Mouse (Mus musculus) neural tube, embryonic 15.5 days (tissue): ENCODE measurements around the gene C4b. TPM values are rescaled to one million over a fixed set of nuclear protein-coding genes. Genes with fewer than 3 reads are reported as not detected.

ENCODE experiments used
- ATAC-seq: fragments of 200-750 bp; cut with Nextera tagmentation; 2 replicates; pipeline ENCODE4 v1.8.0; 2017; ENCODE audit warnings: mild to moderate bottlenecking, moderate TSS enrichment, moderate library complexity; ENCODE audit not compliant: low FRiP score
- H3K27ac ChIP-seq: fragments of 300-500 bp; sonication (generic); replicated peaks from 2 replicates; pipeline ENCODE4 v1.5.1; 2015; ENCODE audit warnings: mild to moderate bottlenecking, inconsistent platforms
- H3K27me3 ChIP-seq: fragments of 300-500 bp; sonication (generic); replicated peaks from 2 replicates; pipeline ENCODE4 v1.6.1; 2015; ENCODE audit warnings: inconsistent platforms
- H3K36me3 ChIP-seq: fragments of 300-500 bp; sonication (generic); 2 replicates; pipeline ENCODE4 v1.6.1; 2015; ENCODE audit warnings: inconsistent platforms
- H3K4me1 ChIP-seq: fragments of 300-500 bp; sonication (generic); 2 replicates; pipeline ENCODE4 v1.6.1; 2015; ENCODE audit warnings: inconsistent platforms
- H3K4me2 ChIP-seq: fragments of 300-500 bp; sonication (generic); 2 replicates; pipeline ENCODE4 v1.6.1; 2015; ENCODE audit warnings: inconsistent platforms, mild to moderate bottlenecking, moderate library complexity
- H3K4me3 ChIP-seq: fragments of 300-500 bp; sonication (generic); replicated peaks from 2 replicates; pipeline ENCODE4 v1.5.1; 2015; ENCODE audit warnings: mild to moderate bottlenecking, inconsistent platforms
- H3K9ac ChIP-seq: fragments of 300-500 bp; sonication (generic); replicated peaks from 2 replicates; pipeline ENCODE4 v1.6.1; 2015; ENCODE audit warnings: mild to moderate bottlenecking, inconsistent platforms
- H3K9me3 ChIP-seq: fragments of 300-500 bp; sonication (generic); replicated peaks from 2 replicates; pipeline ENCODE4 v1.6.1; 2016; ENCODE audit warnings: inconsistent platforms
- WGBS: fragments of 180-500 bp; shearing (Covaris S2); methylation state at CpG from one replicate; pipeline ENCODE4 v1.1.7; 2015; ENCODE audit warnings: mixed read lengths; 5-methylcytosine and 5-hydroxymethylcytosine counted together
- microRNA-seq: library from miRNA; unstranded; fragments of <30 nt; microRNA quantifications from one replicate; pipeline ENCODE4, GENCODE M21; 2017
- polyA plus RNA-seq: library from polyadenylated mRNA; unstranded; fragments of >200 nt; fragmentation: Nextera tagmentation; extraction: Ambion mirVana; gene quantifications from 2 replicates; pipeline ENCODE4 v1.2.1, GENCODE M21; 2015

The C4b gene
- polyA plus RNA-seq, 1 experiment from 2014 or later: 0.27 TPM

DNA sequence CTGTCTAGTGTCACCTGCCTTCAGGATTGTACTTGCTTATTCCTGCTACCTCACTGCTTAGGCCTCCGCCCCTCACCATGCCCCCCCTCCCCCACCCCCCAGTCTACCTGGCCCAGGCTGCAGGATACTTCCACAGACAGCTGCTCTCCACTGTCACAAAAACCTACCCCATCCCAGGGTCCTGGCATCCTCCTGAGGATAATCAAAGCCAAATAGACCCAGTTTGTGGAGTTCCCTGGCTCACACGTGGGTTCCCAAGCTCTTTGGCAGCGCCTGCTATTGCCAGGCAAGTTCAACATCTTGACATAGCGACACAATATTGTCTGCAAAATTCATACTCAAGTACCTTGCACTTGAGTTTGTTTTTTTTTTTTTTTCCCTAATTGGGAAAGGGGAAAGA, 63.1 kb downstream of the C4b start:
- Histone ChIP-seq H3K9me3 (no peaks in the 10 kb centered on the region), H3K9ac (no peak overlapping the region), H3K4me2 (no peak overlapping the region), H3K27ac (no peak overlapping the region), H3K36me3 (no peaks in the 10 kb centered on the region), H3K27me3 (peaks cover 24% of the 10 kb centered on the region; the same call in 1 of the 2 replicates), H3K4me1 (peaks cover 10% of the 10 kb centered on the region; the same call in 1 of the 2 replicates), H3K4me3 (no peak overlapping the region)
- ATAC-seq: no peak
- WGBS: 88% methylated on average over 4 of the region's 4 CpGs

GRCm38 (mm10) chr17:34680191-34680590, 63.5 kb downstream of the C4b start:
- no peak overlapping the region for H3K4me2 ChIP-seq
- WGBS: 84% methylated on average over 26 of the region's 26 CpGs
- no peaks in the 10 kb centered on the region for H3K36me3 ChIP-seq
- no peak overlapping the region for H3K4me3 ChIP-seq
- no peak for ATAC-seq
- H3K27me3 ChIP-seq: peaks cover 28% of the 10 kb centered on the region; the same call in 1 of the 2 replicates
- H3K9ac ChIP-seq: no peak overlapping the region
- no peaks in the 10 kb centered on the region for H3K9me3 ChIP-seq
- peaks cover 5% of the 10 kb centered on the region; the same call in 1 of the 2 replicates for H3K4me1 ChIP-seq
- no peak overlapping the region for H3K27ac ChIP-seq

Small RNA genes lying within 50 kb of the gene (microRNA-seq; reads per million reads assigned to microRNA genes)
- not detected for gene Gm27471

Other genes with a start within 250 kb of the C4b start
- gene Btnl6, start 226.5 kb downstream of the C4b start, polyA plus RNA-seq: not detected in 2 replicates
- 8.0 and 8.5 TPM in 2 replicates for gene Notch4, start 179.6 kb downstream of the C4b start, polyA plus RNA-seq
- gene Gpsm3, start 154.1 kb downstream of the C4b start, polyA plus RNA-seq: 3.8 and 14.5 TPM in 2 replicates
- gene Pbx2, start 152.6 kb downstream of the C4b start, polyA plus RNA-seq: 8.2 and 10.3 TPM in 2 replicates
- 1.0 and 1.4 TPM in 2 replicates for gene Ager, start 146.0 kb downstream of the C4b start, polyA plus RNA-seq
- gene Rnf5, start 140.2 kb downstream of the C4b start, polyA plus RNA-seq: 256 and 280 TPM in 2 replicates
- 109 and 133 TPM in 2 replicates for gene Agpat1, start 139.6 kb downstream of the C4b start, polyA plus RNA-seq
- 12.3 and 14.9 TPM in 2 replicates for gene Egfl8, start 127.9 kb downstream of the C4b start, polyA plus RNA-seq
- gene Ppt2, start 115.4 kb downstream of the C4b start, polyA plus RNA-seq: 20.1 and 21.3 TPM in 2 replicates
- 6.3 and 7.3 TPM in 2 replicates for gene Prrt1, start 114.3 kb downstream of the C4b start, polyA plus RNA-seq
- gene Fkbpl, start 99.1 kb downstream of the C4b start, polyA plus RNA-seq: 14.9 and 15.8 TPM in 2 replicates
- gene Atf6b, start 96.7 kb downstream of the C4b start, polyA plus RNA-seq: 109 and 112 TPM in 2 replicates
- 0.50 and 0.64 TPM in 2 replicates for gene Tnxb, start 73.3 kb downstream of the C4b start, polyA plus RNA-seq
- not detected in 2 replicates for gene Cyp21a1, start 60.7 kb upstream of the C4b start, polyA plus RNA-seq
- gene Stk19, start 93.1 kb upstream of the C4b start, polyA plus RNA-seq: 40.0 and 41.6 TPM in 2 replicates
- gene Dxo, start 93.1 kb upstream of the C4b start, polyA plus RNA-seq: 58.9 and 64.8 TPM in 2 replicates
- 56.6 and 57.4 TPM in 2 replicates for gene Skiv2l, start 106.3 kb upstream of the C4b start, polyA plus RNA-seq
- gene Nelfe, start 106.5 kb upstream of the C4b start, polyA plus RNA-seq: 77.4 and 77.8 TPM in 2 replicates
- 2.4 and 5.9 TPM in 2 replicates for gene Cfb, start 118.6 kb upstream of the C4b start, polyA plus RNA-seq
- gene Zbtb12, start 135.6 kb upstream of the C4b start, polyA plus RNA-seq: 9.6 and 10.6 TPM in 2 replicates
- not detected in 2 replicates for gene Gm20547, start 138.2 kb upstream of the C4b start, polyA plus RNA-seq
- 1.7 and 4.0 TPM in 2 replicates for gene C2, start 154.4 kb upstream of the C4b start, polyA plus RNA-seq
- 80.4 and 81.2 TPM in 2 replicates for gene Ehmt2, start 154.6 kb upstream of the C4b start, polyA plus RNA-seq
- 4.1 TPM in 1 of 2 replicates, not detected in the other for gene Slc44a4, start 170.6 kb upstream of the C4b start, polyA plus RNA-seq
- 39.1 and 43.5 TPM in 2 replicates for gene Neu1, start 187.4 kb upstream of the C4b start, polyA plus RNA-seq
- gene Hspa1b, start 215.4 kb upstream of the C4b start, polyA plus RNA-seq: 0.54 and 0.84 TPM in 2 replicates
- not detected in 2 replicates for gene Gm20481, start 226.0 kb upstream of the C4b start, polyA plus RNA-seq
- 12.8 and 13.2 TPM in 2 replicates for gene Hspa1a, start 228.3 kb upstream of the C4b start, polyA plus RNA-seq
- gene Hspa1l, start 228.8 kb upstream of the C4b start, polyA plus RNA-seq: 1.4 and 1.5 TPM in 2 replicates
- gene Lsm2, start 238.0 kb upstream of the C4b start, polyA plus RNA-seq: 97.9 and 120 TPM in 2 replicates